Mouse (Mus musculus): ENCODE measurements around the gene Gbp4. TPM values are rescaled to one million over a fixed set of nuclear protein-coding genes. Genes with fewer than 3 reads are reported as not detected.
"Not testable (repeated sequence)": the region's sequence is repeated elsewhere in the genome, so short reads cannot be mapped to it uniquely, and the experiment has no call there.

Gene Gbp4
- 0.66 TPM for polyA plus RNA-seq (2012; fragmentation: generic; extraction: Trizol)

DNA sequence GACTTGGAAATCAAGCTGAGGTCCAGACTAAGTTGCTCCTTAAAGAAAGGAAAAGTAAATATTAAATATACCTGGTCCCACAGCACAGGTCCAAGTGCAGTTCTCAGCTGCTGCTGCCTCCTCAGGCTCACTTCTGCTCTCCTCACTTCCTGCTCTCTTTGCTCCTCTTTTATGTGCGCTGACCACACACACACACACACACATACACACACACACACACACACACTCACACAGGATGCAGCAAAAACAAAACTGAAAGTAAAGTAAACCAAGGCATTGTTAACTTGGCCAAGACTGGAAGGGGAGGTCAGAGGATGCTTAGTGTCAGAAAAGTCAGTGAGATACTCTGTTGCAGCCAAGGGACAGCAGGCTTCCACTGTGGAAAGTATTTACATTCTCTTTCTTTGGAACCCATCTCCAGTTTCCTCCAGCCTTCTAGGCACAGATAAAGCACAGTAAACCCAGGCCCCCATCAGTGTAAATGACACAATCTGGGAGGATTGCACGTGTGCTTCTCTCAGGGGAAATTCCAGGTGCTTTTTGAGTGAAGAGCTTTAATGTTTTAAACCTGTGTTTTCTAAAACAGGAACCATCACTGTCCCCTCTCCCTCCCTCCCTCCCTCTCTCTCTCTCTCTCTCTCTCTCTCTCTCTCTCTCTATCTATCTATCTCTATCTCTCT lies at the start of gene Gbp4, which contains the start of the genes Gbp9 and Gbp8:
TSS of gene Gbp4 (minus strand) at position 178 of the 680 bp plus-strand sequence.
TSS of gene Gbp9 (minus strand) at position 131 of the 680 bp plus-strand sequence.
TSS of gene Gbp8 (minus strand) at position 132 of the 680 bp plus-strand sequence.
- H3K4me3 ChIP-seq; H3K4me2 ChIP-seq (ENCODE audit: low read depth); H3ac ChIP-seq (ENCODE audit: control insufficient read depth, insufficient read length); H3K27me3 ChIP-seq (ENCODE audit: control insufficient read depth, insufficient read depth, insufficient read length); H3K36me3 ChIP-seq (ENCODE audit: control insufficient read depth, insufficient read depth); H3K79me2 ChIP-seq (ENCODE audit: control insufficient read depth, insufficient read depth): not testable (repeated sequence)

DNA sequence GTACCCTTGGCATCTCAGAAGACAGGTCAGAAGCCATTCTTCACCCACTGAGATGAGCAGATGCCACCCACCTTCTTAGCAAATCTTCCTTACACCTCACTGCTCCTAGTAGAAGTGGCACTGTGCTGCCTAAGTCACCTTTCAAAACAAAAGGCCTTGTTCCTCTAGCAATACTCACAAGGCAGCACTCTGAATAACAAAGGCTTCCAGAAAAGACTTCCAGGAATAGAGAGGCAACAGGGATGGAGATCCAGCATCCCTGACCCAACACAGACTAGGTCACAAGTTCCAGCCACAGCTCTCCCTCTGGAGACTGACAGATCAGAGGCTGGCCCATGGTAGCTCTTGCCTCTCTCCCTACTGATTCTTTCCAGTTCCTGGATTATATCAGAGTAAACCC lies 42.1 kb upstream of the Gbp4 start:
- H3ac ChIP-seq (ENCODE audit: control insufficient read depth, insufficient read length) = no peak overlapping the region
- H3K36me3 ChIP-seq (ENCODE audit: control insufficient read depth, insufficient read depth) = no peaks in the 10 kb centered on the region
- no peak for TF ChIP-seq POLR2A (IDR thresholded peaks at IDR 0.05; ENCODE audit: insufficient read length, low read depth)
- TF ChIP-seq MYOD1 (IDR thresholded peaks at IDR 0.05; ENCODE audit: control insufficient read depth in 1 of 3, insufficient read length in 2 of 3, low read depth in 2 of 3) = no peak
- no peak for TF ChIP-seq CEBPB (IDR thresholded peaks at IDR 0.05; ENCODE audit: insufficient read depth, poor library complexity, severe bottlenecking)
- TF ChIP-seq SRF (IDR thresholded peaks at IDR 0.05; ENCODE audit: control insufficient read depth, insufficient read length, low read depth) = no peak
- no peak for TF ChIP-seq USF1 (IDR thresholded peaks at IDR 0.05; ENCODE audit: low read depth)
- no peak for TF ChIP-seq E2F4 (IDR thresholded peaks at IDR 0.05; ENCODE audit: insufficient read depth)
- TF ChIP-seq POLR2AphosphoS2 (IDR thresholded peaks at IDR 0.05; ENCODE audit: insufficient read length, low read depth) = no peak
- TF ChIP-seq MYOG (IDR thresholded peaks at IDR 0.05; ENCODE audit: control insufficient read depth in 1 of 3, insufficient read depth in 1 of 3, insufficient read length in 2 of 3, low read depth in 2 of 3) = no peak
- TF ChIP-seq MAX (IDR thresholded peaks at IDR 0.05; ENCODE audit: low read depth) = no peak
- no peak overlapping the region for H3K4me3 ChIP-seq
- H3K27me3 ChIP-seq (ENCODE audit: control insufficient read depth, insufficient read depth, insufficient read length) = no peaks in the 10 kb centered on the region
- no peaks in the 10 kb centered on the region for H3K79me2 ChIP-seq (ENCODE audit: control insufficient read depth, insufficient read depth)
- H3K4me2 ChIP-seq (ENCODE audit: low read depth) = no peak overlapping the region

DNA sequence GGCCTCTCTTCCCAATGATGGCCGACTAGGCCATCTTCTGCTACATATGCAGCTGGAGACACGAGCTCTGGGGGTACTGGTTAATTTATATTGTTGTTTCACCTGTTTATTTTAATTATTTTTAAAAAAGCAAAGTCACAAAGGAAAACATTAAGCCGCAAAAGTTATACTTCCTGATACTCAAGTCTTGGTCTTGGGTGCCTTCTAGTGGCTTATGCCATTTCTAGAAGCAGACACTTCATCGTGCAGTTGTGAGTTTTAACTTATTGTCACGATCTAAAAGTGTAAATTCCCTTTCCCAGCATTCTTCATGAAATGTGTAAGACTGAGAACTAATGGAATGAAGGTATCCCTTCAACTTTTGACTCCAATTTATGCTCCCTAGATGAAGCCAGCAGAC lies 17.2 kb upstream of the Gbp4 start:
- no peaks in the 10 kb centered on the region for H3K36me3 ChIP-seq (ENCODE audit: control insufficient read depth, insufficient read depth)
- no peaks in the 10 kb centered on the region for H3K79me2 ChIP-seq (ENCODE audit: control insufficient read depth, insufficient read depth)
- TF ChIP-seq MYOD1 (IDR thresholded peaks at IDR 0.05; ENCODE audit: control insufficient read depth in 1 of 3, insufficient read length in 2 of 3, low read depth in 2 of 3) = no peak
- no peak for TF ChIP-seq TCF12 (IDR thresholded peaks at IDR 0.05; ENCODE audit: insufficient read depth, poor library complexity, severe bottlenecking)
- no peak for TF ChIP-seq POLR2A (IDR thresholded peaks at IDR 0.05; ENCODE audit: insufficient read length, low read depth)
- no peak for TF ChIP-seq SRF (IDR thresholded peaks at IDR 0.05; ENCODE audit: control insufficient read depth, insufficient read length, low read depth)
- TF ChIP-seq USF1 (IDR thresholded peaks at IDR 0.05; ENCODE audit: low read depth) = no peak
- no peak for TF ChIP-seq MAX (IDR thresholded peaks at IDR 0.05; ENCODE audit: low read depth)
- TF ChIP-seq POLR2AphosphoS2 (IDR thresholded peaks at IDR 0.05; ENCODE audit: insufficient read length, low read depth) = no peak
- TF ChIP-seq REST (IDR thresholded peaks at IDR 0.05; ENCODE audit: insufficient read depth, insufficient read length) = no peak
- TF ChIP-seq MYOG (IDR thresholded peaks at IDR 0.05; ENCODE audit: control insufficient read depth in 1 of 3, insufficient read depth in 1 of 3, insufficient read length in 2 of 3, low read depth in 2 of 3) = no peak
- no peak for TF ChIP-seq CEBPB (IDR thresholded peaks at IDR 0.05; ENCODE audit: insufficient read depth, poor library complexity, severe bottlenecking)
- TF ChIP-seq TCF3 (IDR thresholded peaks at IDR 0.05; ENCODE audit: insufficient read length, low read depth) = no peak
- TF ChIP-seq E2F4 (IDR thresholded peaks at IDR 0.05; ENCODE audit: insufficient read depth) = no peak
- no peak overlapping the region for H3ac ChIP-seq (ENCODE audit: control insufficient read depth, insufficient read length)
- no peak overlapping the region for H3K4me3 ChIP-seq
- H3K27me3 ChIP-seq (ENCODE audit: control insufficient read depth, insufficient read depth, insufficient read length) = no peaks in the 10 kb centered on the region
- H3K4me2 ChIP-seq (ENCODE audit: low read depth) = no peak overlapping the region

DNA sequence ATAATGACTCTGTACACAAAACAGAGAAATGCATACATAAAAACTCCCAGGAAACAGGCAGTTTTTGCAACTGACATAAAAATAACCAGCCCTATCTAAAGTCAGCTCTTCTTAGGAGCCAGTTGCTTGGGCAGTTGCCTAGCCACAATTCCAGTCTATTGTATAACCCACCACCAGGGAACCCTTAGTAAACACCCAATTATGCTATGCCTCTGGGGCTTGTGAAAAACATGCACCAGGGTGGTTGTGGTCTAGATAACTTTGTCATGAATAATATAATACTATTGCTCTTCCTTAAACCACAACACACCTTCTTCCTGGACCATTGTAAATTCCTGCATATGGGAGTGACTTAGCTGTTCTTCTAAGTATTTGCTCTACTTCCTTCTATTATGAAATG lies 14.7 kb upstream of the Gbp4 start:
- TF ChIP-seq MAX (IDR thresholded peaks at IDR 0.05; ENCODE audit: low read depth) = no peak
- no peak for TF ChIP-seq CEBPB (IDR thresholded peaks at IDR 0.05; ENCODE audit: insufficient read depth, poor library complexity, severe bottlenecking)
- TF ChIP-seq MYOG (IDR thresholded peaks at IDR 0.05; ENCODE audit: control insufficient read depth in 1 of 3, insufficient read depth in 1 of 3, insufficient read length in 2 of 3, low read depth in 2 of 3) = no peak
- TF ChIP-seq REST (IDR thresholded peaks at IDR 0.05; ENCODE audit: insufficient read depth, insufficient read length) = no peak
- no peak for TF ChIP-seq E2F4 (IDR thresholded peaks at IDR 0.05; ENCODE audit: insufficient read depth)
- TF ChIP-seq TCF3 (IDR thresholded peaks at IDR 0.05; ENCODE audit: insufficient read length, low read depth) = no peak
- no peak for TF ChIP-seq MYOD1 (IDR thresholded peaks at IDR 0.05; ENCODE audit: control insufficient read depth in 1 of 3, insufficient read length in 2 of 3, low read depth in 2 of 3)
- no peak for TF ChIP-seq POLR2AphosphoS2 (IDR thresholded peaks at IDR 0.05; ENCODE audit: insufficient read length, low read depth)
- no peak for TF ChIP-seq USF1 (IDR thresholded peaks at IDR 0.05; ENCODE audit: low read depth)
- TF ChIP-seq TCF12 (IDR thresholded peaks at IDR 0.05; ENCODE audit: insufficient read depth, poor library complexity, severe bottlenecking) = no peak
- TF ChIP-seq POLR2A (IDR thresholded peaks at IDR 0.05; ENCODE audit: insufficient read length, low read depth) = no peak
- TF ChIP-seq SRF (IDR thresholded peaks at IDR 0.05; ENCODE audit: control insufficient read depth, insufficient read length, low read depth) = no peak
- Histone ChIP-seq H3K36me3 (ENCODE audit: control insufficient read depth, insufficient read depth) (no peaks in the 10 kb centered on the region), H3K4me3 (no peak overlapping the region), H3K4me2 (ENCODE audit: low read depth) (no peak overlapping the region), H3K79me2 (ENCODE audit: control insufficient read depth, insufficient read depth) (no peaks in the 10 kb centered on the region), H3K27me3 (ENCODE audit: control insufficient read depth, insufficient read depth, insufficient read length) (no peaks in the 10 kb centered on the region), H3ac (ENCODE audit: control insufficient read depth, insufficient read length) (no peak overlapping the region)

DNA sequence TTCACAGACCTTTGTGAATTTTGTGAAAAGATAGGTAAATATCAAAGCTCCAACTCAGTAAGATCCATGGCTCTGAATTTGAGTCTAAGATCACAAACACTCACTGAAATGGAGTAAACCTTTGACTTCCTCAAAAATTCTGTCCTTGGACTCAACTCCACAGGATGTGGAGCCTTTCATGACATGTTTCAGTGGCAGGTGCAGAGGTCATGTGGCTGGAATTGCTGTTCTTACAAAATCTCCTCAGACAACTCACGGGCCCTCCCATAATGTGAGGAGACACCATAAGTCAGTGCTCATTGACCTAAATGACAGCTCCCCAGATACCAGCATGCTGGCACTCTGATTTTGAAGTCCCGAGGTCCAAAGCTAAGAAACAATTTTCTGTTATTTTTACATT lies 8.7 kb upstream of the Gbp4 start:
- not testable (repeated sequence) for H3K36me3 ChIP-seq (ENCODE audit: control insufficient read depth, insufficient read depth); H3K4me2 ChIP-seq (ENCODE audit: low read depth); H3K4me3 ChIP-seq; H3K27me3 ChIP-seq (ENCODE audit: control insufficient read depth, insufficient read depth, insufficient read length); H3K79me2 ChIP-seq (ENCODE audit: control insufficient read depth, insufficient read depth); H3ac ChIP-seq (ENCODE audit: control insufficient read depth, insufficient read length)
